ENCODE assay signal across 26 mouse cellular contexts in the genomic region with DNA sequence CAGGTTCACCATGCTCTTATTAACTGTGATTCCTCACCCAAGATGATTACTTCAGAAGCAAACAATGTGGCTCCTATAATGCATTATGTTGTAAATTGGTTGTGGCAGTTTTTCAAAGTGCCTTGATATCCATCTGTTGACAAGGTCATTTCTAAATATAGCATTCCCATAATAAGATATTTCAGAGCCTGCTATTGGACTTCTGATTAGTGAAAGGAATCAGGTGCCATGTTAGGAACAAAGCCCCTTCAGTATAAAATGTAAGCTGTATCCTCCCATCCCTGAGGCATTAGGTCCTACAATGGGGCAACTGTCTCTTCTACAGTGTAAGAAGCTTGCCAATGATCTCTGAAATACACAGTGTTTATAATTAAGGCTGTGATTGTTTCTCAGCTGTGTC.
DNase-seq lines count a peak whose midpoint lies in the region; ATAC-seq and TF ChIP-seq lines count a peak whose summit lies in the region.
"Had no signal": no experiment of that assay in that cellular context is flagged by ENCODE, and none has a peak within 500 bp of the region (broad histone marks: within the 10 kb centered on the region; RNA-seq: fewer than 3 reads in every experiment).

No protein-coding gene starts in this region.

- no peak overlapping the region for H3K9ac ChIP-seq in midbrain, postnatal 0 days (replicated peaks; ENCODE audit: low read length, poor library complexity, severe bottlenecking)
- no peak overlapping the region for H3K9ac ChIP-seq in midbrain, embryonic 11.5 days (ENCODE audit: low read length)
- H3K9ac ChIP-seq: hindbrain, embryonic 13.5 days; liver, embryonic 15.5 days; lung, embryonic 15.5 days; neural tube, embryonic 15.5 days had no signal

- peak; percentile 44 for ATAC-seq in frontal cortex, adult (ENCODE audit: low TSS enrichment)
- ATAC-seq in midbrain, postnatal 0 days (ENCODE audit: low FRiP score): no peak
- no peak for ATAC-seq in midbrain, embryonic 11.5 days (ENCODE audit: low FRiP score)
- ATAC-seq in megakaryocyte-erythroid progenitor cell, adult 5-6 weeks (replicated peaks; ENCODE audit: low FRiP score, low TSS enrichment, poor library complexity, severe bottlenecking): no peak
- ATAC-seq: midbrain, embryonic 16.5 days had no signal

- H3K27me3 ChIP-seq in midbrain, postnatal 0 days (ENCODE audit: insufficient read depth, low read length): no peaks in the 10 kb centered on the region
- no peaks in the 10 kb centered on the region for H3K27me3 ChIP-seq in midbrain, embryonic 11.5 days (ENCODE audit: control insufficient read depth, insufficient read depth, low read length)
- H3K27me3 ChIP-seq: hindbrain, embryonic 13.5 days; liver, embryonic 15.5 days; lung, embryonic 15.5 days; megakaryocyte, embryonic 14.5 days; neural tube, embryonic 15.5 days had no signal

- H3K9me3 ChIP-seq in midbrain, postnatal 0 days (ENCODE audit: low read length): no peaks in the 10 kb centered on the region
- no peaks in the 10 kb centered on the region for H3K9me3 ChIP-seq in midbrain, embryonic 11.5 days (ENCODE audit: control insufficient read depth, low read length)
- H3K9me3 ChIP-seq: hindbrain, embryonic 13.5 days; limb, embryonic 10.5 days; liver, embryonic 15.5 days; lung, embryonic 15.5 days; neural tube, embryonic 15.5 days had no signal

- no peak overlapping the region for H3K27ac ChIP-seq in midbrain, postnatal 0 days (ENCODE audit: low read depth, low read length)
- H3K27ac ChIP-seq in midbrain, embryonic 11.5 days (ENCODE audit: low read depth, low read length): no peak overlapping the region
- H3K27ac ChIP-seq: hindbrain, embryonic 13.5 days; limb, embryonic 10.5 days; liver, embryonic 15.5 days; lung, embryonic 15.5 days; neural tube, embryonic 15.5 days; stomach, postnatal 0 days had no signal

- DNase-seq in embryo, embryonic 10.5 days (ENCODE audit: low spot score): peak; percentile 4
- no peak for DNase-seq in embryo, embryonic 11 days
- DNase-seq in frontal cortex, postnatal 25 days (ENCODE audit: low spot score in 2 of 2): no peak
- DNase-seq in midbrain, postnatal 0 days (ENCODE audit: low spot score): peak; percentile 3
- no peak for DNase-seq in midbrain, embryonic 11.5 days (ENCODE audit: low spot score, missing footprints)
- DNase-seq in cerebellum, postnatal 25 days: no peak
- DNase-seq: adrenal gland, postnatal 25 days; cerebellum, adult 11 months; cerebellum, postnatal 14 days; gastrocnemius, postnatal 36 days; heart, postnatal 36 days; kidney, adult 8-10 months; kidney, postnatal 10 days; liver; lung, postnatal 36 days; right cerebral cortex, postnatal 14 days had no signal

- H3K4me2 ChIP-seq in midbrain, postnatal 0 days (ENCODE audit: low read depth, low read length, poor library complexity, severe bottlenecking): no peak overlapping the region
- H3K4me2 ChIP-seq in midbrain, embryonic 11.5 days: no peak overlapping the region
- H3K4me2 ChIP-seq: hindbrain, embryonic 13.5 days; liver, embryonic 15.5 days; lung, embryonic 15.5 days; neural tube, embryonic 15.5 days had no signal

- no peak for TF ChIP-seq CTCF in midbrain, postnatal 0 days (IDR thresholded peaks at IDR 0.05)

- no peaks in the 10 kb centered on the region for H3K36me3 ChIP-seq in midbrain, postnatal 0 days (ENCODE audit: insufficient read depth, low read length)
- H3K36me3 ChIP-seq in midbrain, embryonic 11.5 days (ENCODE audit: control insufficient read depth, insufficient read depth, low read length): no peaks in the 10 kb centered on the region
- H3K36me3 ChIP-seq: hindbrain, embryonic 13.5 days; limb, embryonic 10.5 days; liver, embryonic 15.5 days; lung, embryonic 15.5 days; neural tube, embryonic 15.5 days had no signal

- no peaks in the 10 kb centered on the region for H3K4me1 ChIP-seq in midbrain, postnatal 0 days (ENCODE audit: insufficient read depth, low read length)
- H3K4me1 ChIP-seq in midbrain, embryonic 11.5 days (ENCODE audit: control insufficient read depth, insufficient read depth, low read length): no peaks in the 10 kb centered on the region
- H3K4me1 ChIP-seq: hindbrain, embryonic 13.5 days; limb, embryonic 10.5 days; liver, embryonic 15.5 days; lung, embryonic 15.5 days; megakaryocyte, embryonic 14.5 days; neural tube, embryonic 15.5 days had no signal

- H3K4me3 ChIP-seq in midbrain, postnatal 0 days (ENCODE audit: low read depth, low read length): no peak overlapping the region
- no peak overlapping the region for H3K4me3 ChIP-seq in midbrain, embryonic 11.5 days (ENCODE audit: low read depth, low read length)
- H3K4me3 ChIP-seq: hindbrain, embryonic 13.5 days; limb, embryonic 10.5 days; liver, embryonic 15.5 days; lung, embryonic 15.5 days; megakaryocyte, embryonic 14.5 days; neural tube, embryonic 15.5 days had no signal

Comparison
In these comparisons a context has a peak if more than half of its experiments do, and no peak if none do; other contexts are left out.
1. DNase-seq: peak in embryo, embryonic 10.5 days (single experiment) and midbrain, postnatal 0 days (single experiment); none in embryo, embryonic 11 days (single experiment), frontal cortex, postnatal 25 days (0 of 2), midbrain, embryonic 11.5 days (single experiment) and cerebellum, postnatal 25 days (0 of 2).